Mouse (Mus musculus) midbrain, postnatal 0 days (tissue): ENCODE data around the gene Fcgr2b. TPM values are rescaled to one million over a fixed set of nuclear protein-coding genes. Genes with fewer than 3 reads are reported as not detected.
"Not testable (repeated sequence)": the region's sequence is repeated elsewhere in the genome, so short reads cannot be mapped to it uniquely, and the experiment has no call there.

Experiments used
- ATAC-seq: fragments of 200-750 bp; cut with Nextera tagmentation; 2 replicates; pipeline ENCODE4 v1.8.0; 2017; ENCODE audit warnings: moderate number of reproducible peaks, mild to moderate bottlenecking, moderate TSS enrichment, moderate library complexity; ENCODE audit not compliant: low FRiP score
- DNase-seq: peaks from one replicate; pipeline ENCODE4 v3.0.0-alpha.2; 2015; ENCODE audit warnings: low spot score
- H3K27ac ChIP-seq: fragments of 300-500 bp; sonication (generic); 2 replicates; pipeline ENCODE4 v1.5.1; 2014; ENCODE audit warnings: low read depth, mild to moderate bottlenecking, low read length, mixed read lengths
- H3K27me3 ChIP-seq: fragments of 300-500 bp; sonication (generic); 2 replicates; pipeline ENCODE4 v1.6.1; 2014; ENCODE audit warnings: low read length, control low read depth, mixed read lengths; ENCODE audit not compliant: insufficient read depth
- H3K36me3 ChIP-seq: fragments of 300-500 bp; sonication (generic); 2 replicates; pipeline ENCODE4 v1.6.1; 2014; ENCODE audit warnings: low read length, control low read depth, mixed read lengths; ENCODE audit not compliant: insufficient read depth
- H3K4me1 ChIP-seq: fragments of 300-500 bp; sonication (generic); 2 replicates; pipeline ENCODE4 v1.6.1; 2014; ENCODE audit warnings: mild to moderate bottlenecking, control low read depth, antibody characterized with exemption, low read length, mixed read lengths; ENCODE audit not compliant: insufficient read depth
- H3K4me2 ChIP-seq: fragments of 300-500 bp; sonication (generic); 2 replicates; pipeline ENCODE4 v1.6.1; 2014; ENCODE audit warnings: low read depth, mild to moderate bottlenecking, low read length, mixed read lengths; ENCODE audit not compliant: poor library complexity, severe bottlenecking
- H3K4me3 ChIP-seq: fragments of 300-500 bp; sonication (generic); 2 replicates; pipeline ENCODE4 v1.5.1; 2014; ENCODE audit warnings: low read depth, mild to moderate bottlenecking, low read length, moderate library complexity
- H3K9ac ChIP-seq: fragments of 300-500 bp; sonication (generic); replicated peaks from 2 replicates; pipeline ENCODE4 v1.6.1; 2014; ENCODE audit warnings: mild to moderate bottlenecking, low read length, moderate library complexity, mixed read lengths; ENCODE audit not compliant: poor library complexity, severe bottlenecking
- H3K9me3 ChIP-seq: fragments of 300-500 bp; sonication (generic); 2 replicates; pipeline ENCODE4 v1.6.1; 2016; ENCODE audit warnings: low read length, control low read depth
- CTCF ChIP-seq: IDR thresholded peaks from 2 replicates; pipeline ENCODE4 v1.5.1; 2016; ENCODE audit warnings: antibody characterized with exemption, mild to moderate bottlenecking
- WGBS: fragments of 180-500 bp; shearing (Covaris S2); extraction: QIAGEN DNeasy Blood & Tissue Kit; methylation state at CpG from one replicate; pipeline ENCODE4 v1.1.7; 2014; 5-methylcytosine and 5-hydroxymethylcytosine counted together
- polyA plus RNA-seq: library from polyadenylated mRNA; unstranded; fragments of >200 nt; fragmentation: Nextera tagmentation; extraction: Ambion mirVana; gene quantifications from 2 replicates; pipeline ENCODE4 v1.2.1, GENCODE M21; 2015
- total RNA-seq: library from RNA; depleted of rRNA; stranded (reverse); fragments of >200 nt; gene quantifications from 2 replicates; pipeline ENCODE4 v1.2.3, GENCODE M21; 2014

Gene Fcgr2b
- total and polyA plus RNA-seq, 2 experiments from 2014 or later: 2.1 to 6.6 TPM

DNA sequence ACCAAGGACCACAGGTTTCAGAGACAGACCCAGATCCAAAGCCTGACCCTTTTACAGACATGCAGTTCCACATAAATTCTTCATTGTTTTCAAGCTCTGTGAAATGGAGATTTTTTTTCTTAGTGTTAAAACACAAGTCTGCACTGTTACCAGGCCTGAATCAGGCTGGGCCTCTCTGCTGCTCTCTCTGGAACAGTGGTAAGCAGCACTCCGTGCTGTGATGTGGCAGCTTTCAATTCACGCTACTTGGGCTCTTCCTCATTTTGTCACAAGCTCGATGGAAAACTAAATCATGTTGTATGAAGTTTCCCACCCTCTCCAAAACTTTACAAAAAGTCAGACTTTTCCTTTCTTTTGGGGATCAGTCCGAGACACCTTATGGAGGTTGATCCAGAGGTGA is 6.7 kb upstream of the Fcgr2b start:
- TF ChIP-seq CTCF: no peak
- DNase-seq (no peak), ATAC-seq (no peak)
- no peak overlapping the region for H3K4me2 ChIP-seq
- H3K27ac ChIP-seq: no peak overlapping the region
- H3K36me3 ChIP-seq: no peaks in the 10 kb centered on the region
- WGBS: 85% methylated on average over 4 of the region's 4 CpGs
- H3K9me3 ChIP-seq: no peaks in the 10 kb centered on the region
- H3K4me3 ChIP-seq: no peak overlapping the region
- H3K9ac ChIP-seq: no peak overlapping the region
- H3K27me3 ChIP-seq: no peaks in the 10 kb centered on the region
- H3K4me1 ChIP-seq: no peaks in the 10 kb centered on the region

DNA sequence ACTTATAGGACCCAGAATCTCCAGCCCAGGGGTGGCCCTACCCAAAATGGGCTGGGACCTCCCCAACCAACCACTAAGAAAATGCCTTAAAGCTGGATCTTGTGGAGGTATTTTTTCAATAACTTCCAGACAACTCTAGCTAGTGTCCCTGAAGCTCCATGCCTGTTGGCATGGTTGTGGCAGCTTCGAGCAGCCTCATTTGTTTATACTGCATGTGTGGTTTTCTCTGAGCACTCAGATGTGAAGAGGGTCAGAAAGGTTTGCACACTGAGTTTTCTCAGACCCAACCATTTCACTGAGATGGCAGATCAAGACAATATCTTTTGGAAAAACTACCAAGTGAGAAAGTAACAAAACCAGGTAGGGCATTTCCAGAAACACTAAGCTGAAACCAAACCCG is 6.0 kb upstream of the Fcgr2b start:
- no peaks in the 10 kb centered on the region for H3K9me3 ChIP-seq
- TF ChIP-seq CTCF: no peak
- WGBS: 84% methylated on average over 2 of the region's 2 CpGs
- DNase-seq (no peak), ATAC-seq (no peak)
- H3K4me2 ChIP-seq: no peak overlapping the region
- no peaks in the 10 kb centered on the region for H3K4me1 ChIP-seq
- H3K36me3 ChIP-seq: no peaks in the 10 kb centered on the region
- no peaks in the 10 kb centered on the region for H3K27me3 ChIP-seq
- H3K27ac ChIP-seq: no peak overlapping the region
- H3K9ac ChIP-seq: no peak overlapping the region
- H3K4me3 ChIP-seq: no peak overlapping the region

GRCm38 (mm10) chr1:170981679-170982078 is 5.3 kb upstream of the Fcgr2b start:
- not testable (repeated sequence) for H3K36me3 ChIP-seq, ATAC-seq, H3K9me3 ChIP-seq, H3K4me2 ChIP-seq, H3K27me3 ChIP-seq, H3K9ac ChIP-seq, H3K27ac ChIP-seq, H3K4me1 ChIP-seq, H3K4me3 ChIP-seq, DNase-seq
- 67% methylated on average over 1 of the region's 1 CpGs for WGBS

- Histone ChIP-seq H3K9me3 (no peaks in the 10 kb centered on the region), H3K4me1 (no peaks in the 10 kb centered on the region), H3K27ac (no peak overlapping the region), H3K36me3 (no peaks in the 10 kb centered on the region), H3K9ac (no peak overlapping the region), H3K27me3 (no peaks in the 10 kb centered on the region), H3K4me2 (no peak overlapping the region), H3K4me3 (no peak overlapping the region)
- DNase-seq (no peak), ATAC-seq (no peak)
- 84% methylated on average over 4 of the region's 4 CpGs for WGBS
- no peak for TF ChIP-seq CTCF
Measured at GRCm38 (mm10) chr1:170978601-170979000, 2.3 kb upstream of the Fcgr2b start.

- ATAC-seq (no peak), DNase-seq (no peak)
- H3K4me2 ChIP-seq: no peak overlapping the region
- no peak overlapping the region for H3K27ac ChIP-seq
- 59% methylated on average over 7 of the region's 7 CpGs for WGBS
- no peaks in the 10 kb centered on the region for H3K27me3 ChIP-seq
- no peak for TF ChIP-seq CTCF
- H3K9ac ChIP-seq: no peak overlapping the region
- no peaks in the 10 kb centered on the region for H3K4me1 ChIP-seq
- H3K36me3 ChIP-seq: no peaks in the 10 kb centered on the region
- no peaks in the 10 kb centered on the region for H3K9me3 ChIP-seq
- H3K4me3 ChIP-seq: no peak overlapping the region
Measured at GRCm38 (mm10) chr1:170975751-170976161, 591 bp downstream of the Fcgr2b start.

DNA sequence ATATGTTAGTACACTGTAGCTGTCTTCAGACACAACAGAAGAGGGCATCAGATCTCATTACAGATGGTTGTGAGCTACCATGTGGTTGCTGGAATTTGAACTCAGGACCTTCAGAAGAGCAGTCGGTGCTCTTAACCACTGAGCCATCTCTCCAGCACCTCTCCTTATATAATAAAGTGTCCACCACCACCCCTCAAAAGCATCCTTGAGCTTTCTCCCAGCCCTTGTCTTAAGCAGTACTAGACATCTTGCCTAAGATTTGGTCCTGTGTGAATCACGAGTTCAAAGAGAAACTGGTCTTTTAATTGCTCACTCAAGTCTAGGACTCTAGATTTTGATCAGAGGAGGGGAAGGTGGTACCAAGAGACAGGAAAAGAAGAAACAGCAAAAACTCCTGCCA is 997 bp downstream of the Fcgr2b start:
- H3K4me2 ChIP-seq, H3K27me3 ChIP-seq, H3K4me1 ChIP-seq, H3K36me3 ChIP-seq, DNase-seq, H3K9ac ChIP-seq, H3K9me3 ChIP-seq, ATAC-seq, H3K27ac ChIP-seq, H3K4me3 ChIP-seq: not testable (repeated sequence)
- 93% methylated on average over 2 of the region's 2 CpGs for WGBS

- Histone ChIP-seq H3K36me3 (no peaks in the 10 kb centered on the region), H3K27me3 (no peaks in the 10 kb centered on the region), H3K4me1 (no peaks in the 10 kb centered on the region), H3K9ac (no peak overlapping the region), H3K27ac (no peak overlapping the region), H3K4me3 (no peak overlapping the region), H3K4me2 (no peak overlapping the region), H3K9me3 (no peaks in the 10 kb centered on the region)
- no peak for TF ChIP-seq CTCF
- no peak for ATAC-seq
- DNase-seq: no peak
- 92% methylated on average over 2 of the region's 2 CpGs for WGBS
Measured at GRCm38 (mm10) chr1:170974736-170975135, 1.6 kb downstream of the Fcgr2b start.
